In the genomic region with DNA sequence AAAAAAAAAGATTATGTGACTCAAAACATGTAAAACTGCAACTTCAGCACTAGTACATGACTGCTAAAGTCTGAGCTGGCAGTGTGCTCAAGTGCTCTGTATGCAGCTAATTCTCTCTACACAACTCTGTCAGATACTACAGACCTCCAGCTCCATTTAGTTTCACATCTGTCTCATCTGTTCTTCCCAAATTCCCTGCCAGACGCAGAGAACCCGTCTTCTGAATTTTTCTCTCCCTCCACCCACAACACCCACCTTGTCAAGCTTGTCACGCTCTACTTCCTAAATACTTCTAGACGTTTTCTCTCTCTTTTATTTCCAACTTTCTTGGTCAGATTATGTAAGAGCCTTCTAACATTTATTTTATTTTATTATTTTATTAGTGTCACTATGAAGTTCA, we compare ENCODE assay signal across 25 mouse cellular contexts.
"Had no signal": no experiment of that assay in that cellular context is flagged by ENCODE, and none has a peak within 500 bp of the region (broad histone marks: within the 10 kb centered on the region; RNA-seq: fewer than 3 reads in every experiment).

No protein-coding gene starts in this region.

- H3K4me3 ChIP-seq: heart, embryonic 10.5 days; heart, embryonic 12.5 days; hindbrain, embryonic 10.5 days; hindbrain, embryonic 12.5 days; intestine, embryonic 15.5 days; kidney, embryonic 15.5 days; limb, embryonic 13.5 days; limb, embryonic 15.5 days; liver, embryonic 12.5 days had no signal

- H3K27me3 ChIP-seq: heart, embryonic 12.5 days; hindbrain, embryonic 12.5 days; intestine, embryonic 15.5 days; kidney, embryonic 15.5 days; limb, embryonic 13.5 days; limb, embryonic 15.5 days; liver, embryonic 12.5 days had no signal

- ATAC-seq: forebrain, embryonic 16.5 days; hindbrain, embryonic 16.5 days; inflammation-experienced regulatory T-cells, adult 6 months; intestine, embryonic 15.5 days; liver, embryonic 12.5 days had no signal

- H3K9me3 ChIP-seq: heart, embryonic 10.5 days; heart, embryonic 12.5 days; hindbrain, embryonic 10.5 days; hindbrain, embryonic 12.5 days; intestine, embryonic 15.5 days; kidney, embryonic 15.5 days; limb, embryonic 13.5 days; limb, embryonic 15.5 days; liver, embryonic 12.5 days had no signal

- H3K4me2 ChIP-seq: heart, embryonic 12.5 days; hindbrain, embryonic 12.5 days; hindbrain, embryonic 14.5 days; intestine, embryonic 15.5 days; kidney, embryonic 15.5 days; limb, embryonic 13.5 days; limb, embryonic 15.5 days; liver, embryonic 12.5 days had no signal

- H3K9ac ChIP-seq: heart, embryonic 12.5 days; hindbrain, embryonic 12.5 days; hindbrain, embryonic 14.5 days; intestine, embryonic 15.5 days; kidney, embryonic 15.5 days; limb, embryonic 13.5 days; limb, embryonic 15.5 days; liver, embryonic 12.5 days had no signal

- DNase-seq: gastrocnemius, postnatal 14 days; heart, postnatal 10 days; heart, postnatal 4 days; kidney, adult 11 months; kidney, adult 2 months; kidney, adult 9 months; kidney, postnatal 14 days; kidney, postnatal 36 days; layer of hippocampus, adult 9-11 months; layer of hippocampus, postnatal 36 days; left cerebral cortex, postnatal 4 days had no signal

- H3K4me1 ChIP-seq: heart, embryonic 12.5 days; hindbrain, embryonic 10.5 days; hindbrain, embryonic 12.5 days; intestine, embryonic 15.5 days; limb, embryonic 13.5 days; limb, embryonic 15.5 days had no signal

- H3K36me3 ChIP-seq: hindbrain, embryonic 12.5 days; intestine, embryonic 15.5 days had no signal

- H3K27ac ChIP-seq: heart, embryonic 10.5 days; hindbrain, embryonic 10.5 days; hindbrain, embryonic 12.5 days; hindbrain, embryonic 14.5 days; intestine, embryonic 15.5 days; kidney, embryonic 15.5 days; kidney, postnatal 0 days; limb, embryonic 13.5 days; limb, embryonic 15.5 days; liver, embryonic 12.5 days had no signal
